In genomic region chr4:55583589-55583988, GRCm38 (mm10) we compare ENCODE assay signal across 26 mouse cellular contexts. TPM values are rescaled to one million over a fixed set of nuclear protein-coding genes. Genes with fewer than 3 reads are reported as not detected.
DNase-seq lines count a peak whose midpoint lies in the region; ATAC-seq lines count a peak whose summit lies in the region.
"Had no signal": no experiment of that assay in that cellular context is flagged by ENCODE, and none has a peak within 500 bp of the region (broad histone marks: within the 10 kb centered on the region; RNA-seq: fewer than 3 reads in every experiment).

No protein-coding gene starts in this region.

- no peak overlapping the region for H3K27ac ChIP-seq in heart, embryonic 12.5 days (ENCODE audit: poor library complexity, severe bottlenecking)
- H3K27ac ChIP-seq: embryonic facial prominence, embryonic 10.5 days; embryonic facial prominence, embryonic 12.5 days; forebrain, embryonic 13.5 days; forebrain, embryonic 15.5 days had no signal

- WGBS in heart, embryonic 12.5 days = 46% methylated on average over 8 of the region's 8 CpGs

- H3K36me3 ChIP-seq in heart, embryonic 12.5 days = no peaks in the 10 kb centered on the region
- H3K36me3 ChIP-seq: embryonic facial prominence, embryonic 10.5 days; embryonic facial prominence, embryonic 12.5 days; forebrain, embryonic 15.5 days; G1E had no signal

- peak; percentile 79 for DNase-seq in heart, adult 11 months
- DNase-seq in ES-CJ7 (ENCODE audit: low read depth, low spot score) (peak; percentile 16), R1 (ENCODE audit: low read depth, low spot score) (peak; percentile 17)
- DNase-seq in layer of hippocampus, adult 9-11 months = no peak
- DNase-seq in cerebellum, adult 9-11 months = no peak
- no peak for DNase-seq in cerebellum, adult 18-20 months
- DNase-seq: adrenal gland, adult 8-10 months; adrenal gland, postnatal 14 days; adrenal gland, postnatal 36 days; B cell, adult 2 months; cerebellum, adult 11-12 months; cerebellum, adult 8-10 months; cerebellum, postnatal 10 days; cerebellum, postnatal 25 days; forebrain, postnatal 0 days had no signal

- H3K27me3 ChIP-seq in heart, embryonic 12.5 days (replicated peaks) = no peaks in the 10 kb centered on the region
- H3K27me3 ChIP-seq: CH12.LX; embryonic facial prominence, embryonic 12.5 days; forebrain, embryonic 13.5 days; forebrain, embryonic 15.5 days; Patski had no signal

- no peak for ATAC-seq in heart, embryonic 12.5 days (ENCODE audit: insufficient number of reproducible peaks, low FRiP score)
- ATAC-seq in monocyte, adult 5-6 weeks (replicated peaks; ENCODE audit: insufficient number of reproducible peaks, low FRiP score, low TSS enrichment, poor library complexity, severe bottlenecking) = peak; percentile 91
- ATAC-seq: activated CD4-positive, CD25-positive, alpha-beta regulatory T cell, adult 4 months; CD4-positive, CD25-positive, alpha-beta regulatory T cell, adult 4 months; forebrain, embryonic 13.5 days; forebrain, embryonic 15.5 days; forebrain, postnatal 0 days; Patski had no signal

- no peaks in the 10 kb centered on the region for H3K9me3 ChIP-seq in heart, embryonic 12.5 days (replicated peaks)
- H3K9me3 ChIP-seq: embryonic facial prominence, embryonic 10.5 days; embryonic facial prominence, embryonic 12.5 days; forebrain, embryonic 13.5 days; forebrain, embryonic 15.5 days had no signal

- H3K9ac ChIP-seq in heart, embryonic 12.5 days = no peak overlapping the region
- H3K9ac ChIP-seq: embryonic facial prominence, embryonic 12.5 days; forebrain, embryonic 13.5 days; forebrain, embryonic 15.5 days; forebrain, postnatal 0 days had no signal

- H3K4me3 ChIP-seq in heart, embryonic 12.5 days = no peak overlapping the region
- H3K4me3 ChIP-seq: embryonic facial prominence, embryonic 10.5 days; embryonic facial prominence, embryonic 12.5 days; forebrain, embryonic 13.5 days; forebrain, embryonic 15.5 days had no signal

- H3K4me1 ChIP-seq in heart, embryonic 12.5 days (replicated peaks) = no peaks in the 10 kb centered on the region
- H3K4me1 ChIP-seq: embryonic facial prominence, embryonic 10.5 days; embryonic facial prominence, embryonic 12.5 days; forebrain, embryonic 13.5 days; forebrain, embryonic 15.5 days had no signal

- no peak overlapping the region for H3K4me2 ChIP-seq in heart, embryonic 12.5 days
- H3K4me2 ChIP-seq: embryonic facial prominence, embryonic 12.5 days; forebrain, embryonic 13.5 days; forebrain, embryonic 15.5 days had no signal

RNA-seq across cellular contexts. Expression of gene Klf4, which starts 51.3 kb away (rescaled TPM):
- 4.3 and 5.4 TPM in 2 replicates for polyA plus RNA-seq in heart, embryonic 12.5 days (2016; fragmentation: Nextera tagmentation; extraction: Ambion mirVana)
- 100 to 135 TPM (median 116 TPM) in 3 replicates for total RNA-seq in monocyte, adult 5-6 weeks (2017)
- total RNA-seq: G1E had no signal

Comparison
In these comparisons a context has a peak if more than half of its experiments do, and no peak if none do; other contexts are left out.
1. DNase-seq: peak in heart, adult 11 months (single experiment), ES-CJ7 (single experiment) and R1 (single experiment); none in layer of hippocampus, adult 9-11 months (single experiment), cerebellum, adult 9-11 months (single experiment) and cerebellum, adult 18-20 months (0 of 2).